ENCODE assay signal across 22 mouse cellular contexts in genomic region chr13:107539326-107539725, GRCm38 (mm10).
A peak's percentile ranks its signal among the peaks of the same experiment; 100 is the strongest.
DNase-seq lines count a peak whose midpoint lies in the region; ATAC-seq and TF ChIP-seq lines count a peak whose summit lies in the region.
"Had no signal": no experiment of that assay in that cellular context is flagged by ENCODE, and none has a peak within 500 bp of the region (broad histone marks: within the 10 kb centered on the region; RNA-seq: fewer than 3 reads in every experiment).

No protein-coding gene starts in this region.

- no peaks in the 10 kb centered on the region for H3K9me3 ChIP-seq in hindbrain, embryonic 11.5 days (ENCODE audit: control insufficient read depth, low read length)
- no peaks in the 10 kb centered on the region for H3K9me3 ChIP-seq in hindbrain, postnatal 0 days (ENCODE audit: low read length)
- H3K9me3 ChIP-seq in neural tube, embryonic 13.5 days = peaks cover 4% of the 10 kb centered on the region; the same call in 1 of the 2 replicates
- H3K9me3 ChIP-seq in hindbrain, embryonic 15.5 days = no peaks in the 10 kb centered on the region
- H3K9me3 ChIP-seq in neural tube, embryonic 15.5 days (replicated peaks) = no peaks in the 10 kb centered on the region
- no peaks in the 10 kb centered on the region for H3K9me3 ChIP-seq in liver, embryonic 11.5 days (ENCODE audit: control insufficient read depth, low read length)
- H3K9me3 ChIP-seq: heart, embryonic 12.5 days; limb, embryonic 12.5 days; lung, embryonic 15.5 days had no signal

- H3K27me3 ChIP-seq in hindbrain, embryonic 11.5 days (ENCODE audit: control insufficient read depth, insufficient read depth, low read length) = no peaks in the 10 kb centered on the region
- no peaks in the 10 kb centered on the region for H3K27me3 ChIP-seq in hindbrain, postnatal 0 days (ENCODE audit: insufficient read depth, low read length)
- H3K27me3 ChIP-seq in neural tube, embryonic 13.5 days = no peaks in the 10 kb centered on the region
- H3K27me3 ChIP-seq in hindbrain, embryonic 15.5 days = no peaks in the 10 kb centered on the region
- no peaks in the 10 kb centered on the region for H3K27me3 ChIP-seq in neural tube, embryonic 15.5 days (replicated peaks)
- no peaks in the 10 kb centered on the region for H3K27me3 ChIP-seq in liver, embryonic 11.5 days (replicated peaks; ENCODE audit: control insufficient read depth, insufficient read depth, low read length)
- H3K27me3 ChIP-seq: heart, embryonic 12.5 days; limb, embryonic 12.5 days; lung, embryonic 15.5 days had no signal

- H3K27ac ChIP-seq in hindbrain, embryonic 11.5 days (ENCODE audit: low read depth, low read length) = peak overlapping the region; percentile 54; the same call in 1 of the 2 replicates
- H3K27ac ChIP-seq in hindbrain, postnatal 0 days = no peak overlapping the region
- peak overlapping the region; percentile 98 for H3K27ac ChIP-seq in neural tube, embryonic 13.5 days (replicated peaks)
- H3K27ac ChIP-seq in hindbrain, embryonic 15.5 days (replicated peaks) = peak overlapping the region; percentile 54
- H3K27ac ChIP-seq in neural tube, embryonic 15.5 days (replicated peaks) = peak overlapping the region; percentile 58
- H3K27ac ChIP-seq in liver, embryonic 11.5 days (ENCODE audit: low read depth, low read length) = no peak overlapping the region
- H3K27ac ChIP-seq: heart, adult 2 months; layer of hippocampus, adult 2 months; left cerebral cortex, adult 2 months; limb, embryonic 12.5 days; lung, embryonic 15.5 days had no signal

- ATAC-seq in hindbrain, embryonic 11.5 days (ENCODE audit: low FRiP score) = no peak
- no peak for ATAC-seq in hindbrain, postnatal 0 days
- no peak for ATAC-seq in neural tube, embryonic 13.5 days (ENCODE audit: low read depth)
- ATAC-seq in hindbrain, embryonic 15.5 days (ENCODE audit: low FRiP score, low read depth) = no peak
- no peak for ATAC-seq in neural tube, embryonic 15.5 days (ENCODE audit: low FRiP score)
- no peak for ATAC-seq in liver, embryonic 11.5 days (replicated peaks; ENCODE audit: low FRiP score)
- ATAC-seq: CD4-positive, CD25-positive, alpha-beta regulatory T cell, adult 4 months had no signal

- WGBS in hindbrain, embryonic 11.5 days = 68% methylated on average over 4 of the region's 4 CpGs
- WGBS in hindbrain, postnatal 0 days = 47% methylated on average over 4 of the region's 4 CpGs
- WGBS in neural tube, embryonic 13.5 days = 44% methylated on average over 4 of the region's 4 CpGs
- WGBS in hindbrain, embryonic 15.5 days = 46% methylated on average over 4 of the region's 4 CpGs
- WGBS in neural tube, embryonic 15.5 days = 37% methylated on average over 4 of the region's 4 CpGs
- 82% methylated on average over 4 of the region's 4 CpGs for WGBS in liver, embryonic 11.5 days

- no peaks in the 10 kb centered on the region for H3K36me3 ChIP-seq in hindbrain, embryonic 11.5 days (ENCODE audit: control insufficient read depth, insufficient read depth, low read length)
- no peaks in the 10 kb centered on the region for H3K36me3 ChIP-seq in hindbrain, postnatal 0 days (ENCODE audit: insufficient read depth, low read length)
- no peaks in the 10 kb centered on the region for H3K36me3 ChIP-seq in neural tube, embryonic 13.5 days
- H3K36me3 ChIP-seq in hindbrain, embryonic 15.5 days = no peaks in the 10 kb centered on the region
- H3K36me3 ChIP-seq in neural tube, embryonic 15.5 days = no peaks in the 10 kb centered on the region
- H3K36me3 ChIP-seq in liver, embryonic 11.5 days (ENCODE audit: control insufficient read depth, insufficient read depth, low read length) = no peaks in the 10 kb centered on the region
- H3K36me3 ChIP-seq: heart, embryonic 12.5 days; limb, embryonic 12.5 days; lung, embryonic 15.5 days had no signal

- no peak for TF ChIP-seq CTCF in hindbrain, postnatal 0 days (IDR thresholded peaks at IDR 0.05; ENCODE audit: low read depth)

- no peak overlapping the region for H3K9ac ChIP-seq in hindbrain, embryonic 11.5 days (ENCODE audit: low read depth, low read length)
- H3K9ac ChIP-seq in hindbrain, postnatal 0 days (replicated peaks; ENCODE audit: low read length) = no peak overlapping the region
- H3K9ac ChIP-seq in neural tube, embryonic 13.5 days = no peak overlapping the region
- no peak overlapping the region for H3K9ac ChIP-seq in hindbrain, embryonic 15.5 days
- no peak overlapping the region for H3K9ac ChIP-seq in neural tube, embryonic 15.5 days (replicated peaks)
- no peak overlapping the region for H3K9ac ChIP-seq in liver, embryonic 11.5 days (ENCODE audit: low read depth, low read length)
- H3K9ac ChIP-seq: heart, embryonic 12.5 days; limb, embryonic 12.5 days; lung, embryonic 15.5 days had no signal

- no peak for DNase-seq in hindbrain, embryonic 11.5 days (ENCODE audit: low spot score)
- DNase-seq in hindbrain, postnatal 0 days (ENCODE audit: low spot score) = no peak
- DNase-seq in neural tube, embryonic 10.5 days (ENCODE audit: extremely low spot score, low spot score) = no peak
- no peak for DNase-seq in liver, embryonic 11.5 days (ENCODE audit: low spot score)
- no peak for DNase-seq in right cerebral cortex, postnatal 36 days (ENCODE audit: low spot score in 2 of 2)
- DNase-seq: cerebellum, adult 2 months; cerebellum, postnatal 14 days; heart, adult 2 months; heart, postnatal 4 days; kidney, adult 18-20 months; kidney, postnatal 36 days; thymus, adult 2 months; thymus, postnatal 36 days had no signal

- H3K4me3 ChIP-seq in hindbrain, embryonic 11.5 days (ENCODE audit: low read depth, low read length) = no peak overlapping the region
- no peak overlapping the region for H3K4me3 ChIP-seq in hindbrain, postnatal 0 days (ENCODE audit: low read length)
- no peak overlapping the region for H3K4me3 ChIP-seq in neural tube, embryonic 13.5 days
- no peak overlapping the region for H3K4me3 ChIP-seq in hindbrain, embryonic 15.5 days
- no peak overlapping the region for H3K4me3 ChIP-seq in neural tube, embryonic 15.5 days (replicated peaks)
- H3K4me3 ChIP-seq in liver, embryonic 11.5 days (ENCODE audit: low read depth, low read length) = no peak overlapping the region
- H3K4me3 ChIP-seq: heart, adult 2 months; heart, embryonic 12.5 days; layer of hippocampus, adult 2 months; left cerebral cortex, adult 2 months; limb, embryonic 12.5 days; lung, embryonic 15.5 days had no signal

- H3K4me1 ChIP-seq in hindbrain, embryonic 11.5 days (replicated peaks; ENCODE audit: control insufficient read depth, insufficient read depth, low read length) = peaks cover 11% of the 10 kb centered on the region; the same call in 1 of the 2 replicates
- peaks cover 23% of the 10 kb centered on the region for H3K4me1 ChIP-seq in hindbrain, postnatal 0 days (ENCODE audit: insufficient read depth, low read length)
- peaks cover 44% of the 10 kb centered on the region for H3K4me1 ChIP-seq in neural tube, embryonic 13.5 days (replicated peaks)
- H3K4me1 ChIP-seq in hindbrain, embryonic 15.5 days (replicated peaks) = peaks cover 35% of the 10 kb centered on the region
- peaks cover 39% of the 10 kb centered on the region for H3K4me1 ChIP-seq in neural tube, embryonic 15.5 days
- no peaks in the 10 kb centered on the region for H3K4me1 ChIP-seq in liver, embryonic 11.5 days (replicated peaks; ENCODE audit: control insufficient read depth, insufficient read depth, low read length)
- H3K4me1 ChIP-seq: heart, embryonic 12.5 days had no signal

- no peak overlapping the region for H3K4me2 ChIP-seq in hindbrain, embryonic 11.5 days (replicated peaks; ENCODE audit: low read depth, low read length)
- H3K4me2 ChIP-seq in hindbrain, postnatal 0 days (ENCODE audit: low read depth, low read length) = no peak overlapping the region
- H3K4me2 ChIP-seq in neural tube, embryonic 13.5 days = no peak overlapping the region
- H3K4me2 ChIP-seq in hindbrain, embryonic 15.5 days = no peak overlapping the region
- no peak overlapping the region for H3K4me2 ChIP-seq in neural tube, embryonic 15.5 days
- H3K4me2 ChIP-seq in liver, embryonic 11.5 days = no peak overlapping the region
- H3K4me2 ChIP-seq: heart, embryonic 12.5 days; limb, embryonic 12.5 days; lung, embryonic 15.5 days had no signal

Comparison
In these comparisons a context has a peak if more than half of its experiments do, and no peak if none do; other contexts are left out.
1. H3K27ac ChIP-seq: peak in hindbrain, embryonic 11.5 days (single experiment), neural tube, embryonic 13.5 days (single experiment), hindbrain, embryonic 15.5 days (single experiment) and neural tube, embryonic 15.5 days (single experiment); none in hindbrain, postnatal 0 days (single experiment) and liver, embryonic 11.5 days (single experiment).